Mouse (Mus musculus) megakaryocyte, embryonic 14.5 days (primary cell): ENCODE results near the gene Pramef8. TPM values are rescaled to one million over a fixed set of nuclear protein-coding genes. Genes with fewer than 3 reads are reported as not detected.
A peak's percentile ranks its signal among the peaks of the same experiment; 100 is the strongest.
"Not testable (repeated sequence)": the region's sequence is repeated elsewhere in the genome, so short reads cannot be mapped to it uniquely, and the experiment has no call there.

Source experiments
- H3K27me3 ChIP-seq: replicated peaks from 2 replicates; pipeline ENCODE3; 2012; ENCODE audit warnings: inconsistent platforms
- H3K36me3 ChIP-seq: replicated peaks from 2 replicates; pipeline ENCODE3; 2012; ENCODE audit warnings: low read length, inconsistent platforms, mixed read lengths
- H3K4me1 ChIP-seq: 2 replicates; pipeline ENCODE4 v1.6.1; 2012; ENCODE audit warnings: inconsistent platforms
- H3K4me3 ChIP-seq: replicated peaks from 2 replicates; pipeline ENCODE3; 2012; ENCODE audit warnings: moderate library complexity, mild to moderate bottlenecking, inconsistent platforms
- H3K9me3 ChIP-seq: 2 replicates; pipeline ENCODE4 v1.6.1; 2012; ENCODE audit warnings: inconsistent platforms
- FLI1 ChIP-seq: IDR thresholded peaks from 2 replicates; pipeline ENCODE4 v1.6.1; 2012; ENCODE audit warnings: low read length, inconsistent platforms, mixed read lengths
- GATA1 ChIP-seq: IDR thresholded peaks from 3 replicates; pipeline ENCODE4 v1.6.1; 2012; ENCODE audit warnings: mixed read lengths, low read length, inconsistent platforms, borderline replicate concordance
- polyA plus RNA-seq: library from polyadenylated mRNA; stranded (reverse); fragments of >175 nt; gene quantifications from 2 replicates; pipeline ENCODE4 v1.2.3, GENCODE M21; 2012; ENCODE audit warnings: low replicate concordance; ENCODE audit not compliant: insufficient read depth

The Pramef8 gene
- polyA plus RNA-seq, 1 experiment, result 0.29 TPM

DNA sequence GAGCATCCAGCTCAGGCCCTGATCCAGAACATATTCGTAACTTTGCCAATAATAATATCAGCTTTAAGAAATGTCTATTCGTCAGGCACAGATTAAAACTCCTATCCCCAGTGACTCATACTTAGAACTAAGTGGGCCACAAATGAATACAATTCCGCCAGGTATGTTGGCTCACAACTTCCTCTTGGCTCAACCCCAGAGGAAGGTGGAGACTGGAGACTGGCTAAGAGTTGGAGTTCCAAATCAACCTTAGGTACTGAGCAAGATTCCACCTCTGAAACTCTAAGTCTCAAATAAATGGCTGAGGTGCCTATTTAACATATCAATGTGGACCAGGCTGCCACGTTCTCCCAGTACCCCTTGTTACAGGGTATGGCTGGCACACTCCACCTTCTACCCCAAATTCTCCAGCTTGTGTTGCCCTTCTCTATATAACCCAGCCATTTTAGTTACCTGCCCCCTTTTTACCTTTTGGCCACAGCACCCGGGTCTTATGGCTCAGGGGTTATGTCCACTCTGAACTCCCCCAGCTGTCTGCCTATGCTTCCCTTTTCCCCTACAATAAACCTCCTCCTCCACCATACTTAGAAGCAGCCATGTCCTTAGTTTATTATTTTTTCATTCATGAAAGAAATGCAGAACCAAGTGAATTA, 534 bp upstream of the Pramef8 start:
- Histone ChIP-seq H3K4me3 (peak overlapping the region; percentile 93), H3K4me1 (peaks cover 7% of the 10 kb centered on the region; the same call in 1 of the 2 replicates), H3K36me3 (peaks cover 25% of the 10 kb centered on the region), H3K27me3 (no peaks in the 10 kb centered on the region), H3K9me3 (0 out of 2 replicates have a peak, but pooled peaks cover 5% of the 10 kb centered on the region)
- TF ChIP-seq GATA1, result no peak
- no peak for TF ChIP-seq FLI1

- Histone ChIP-seq H3K4me1 (peaks cover 7% of the 10 kb centered on the region; the same call in 1 of the 2 replicates), H3K4me3 (no peak overlapping the region), H3K9me3 (0 out of 2 replicates have a peak, but pooled peaks cover 5% of the 10 kb centered on the region), H3K27me3 (no peaks in the 10 kb centered on the region), H3K36me3 (peaks cover 45% of the 10 kb centered on the region)
- TF ChIP-seq GATA1, result no peak
- no peak for TF ChIP-seq FLI1
These were observed 1.4 kb downstream of the Pramef8 start for GRCm38 (mm10) chr4:143413621-143414020.

- Histone ChIP-seq H3K36me3 (peaks cover 50% of the 10 kb centered on the region), H3K9me3 (0 out of 2 replicates have a peak, but pooled peaks cover 5% of the 10 kb centered on the region), H3K27me3 (no peaks in the 10 kb centered on the region), H3K4me1 (peaks cover 7% of the 10 kb centered on the region; the same call in 1 of the 2 replicates), H3K4me3 (no peak overlapping the region)
- TF ChIP-seq FLI1, result no peak
- TF ChIP-seq GATA1, result no peak
These were observed 1.9 kb downstream of the Pramef8 start for GRCm38 (mm10) chr4:143414121-143414520.

- not testable (repeated sequence) for H3K4me1 ChIP-seq, H3K36me3 ChIP-seq, H3K4me3 ChIP-seq, H3K27me3 ChIP-seq, H3K9me3 ChIP-seq
These were observed 14.5 kb downstream of the Pramef8 start for GRCm38 (mm10) chr4:143426770-143427169.

- Histone ChIP-seq H3K27me3 (no peaks in the 10 kb centered on the region), H3K4me1 (no peaks in the 10 kb centered on the region), H3K36me3 (no peaks in the 10 kb centered on the region), H3K9me3 (0 out of 2 replicates have a peak, but pooled peaks cover 4% of the 10 kb centered on the region), H3K4me3 (no peak within 1 kb of the TSS)
- TF ChIP-seq GATA1 (no peak), FLI1 (no peak)
These were observed 38.0 kb downstream of the Pramef8 start, which contains the start of gene Oog4 for GRCm38 (mm10) chr4:143450224-143450623. TSS of gene Oog4 (minus strand) at chr4:143450324.

Other genes starting within 250 kb of the Pramef8 start
- gene Prdm2, start 199.4 kb upstream of the Pramef8 start, polyA plus RNA-seq, result 1.2 and 4.5 TPM in 2 replicates
- not detected in 2 replicates for gene Pdpn, start 112.9 kb upstream of the Pramef8 start, polyA plus RNA-seq
- gene Lrrc38, start 62.7 kb upstream of the Pramef8 start, polyA plus RNA-seq, result not detected in 2 replicates
- not detected in 2 replicates for gene Pramel1, start 18.0 kb upstream of the Pramef8 start, polyA plus RNA-seq
- not detected in 2 replicates for gene Oog4, start 37.9 kb downstream of the Pramef8 start, polyA plus RNA-seq
- gene Gm13043, start 98.9 kb downstream of the Pramef8 start, polyA plus RNA-seq, result not detected in 2 replicates
- not detected in 2 replicates for gene Gm13040, start 123.5 kb downstream of the Pramef8 start, polyA plus RNA-seq
- gene BC080695, start 139.3 kb downstream of the Pramef8 start, polyA plus RNA-seq, result not detected in 2 replicates
- gene Gm13057, start 139.3 kb downstream of the Pramef8 start, polyA plus RNA-seq, result not detected in 2 replicates
- gene Gm13083, start 202.6 kb downstream of the Pramef8 start, polyA plus RNA-seq, result not detected in 2 replicates
- not detected in 2 replicates for gene Gm13088, start 244.8 kb downstream of the Pramef8 start, polyA plus RNA-seq